Mouse (Mus musculus) CH12.LX (cell line): ENCODE data around the gene Rtl4. TPM values are rescaled to one million over a fixed set of nuclear protein-coding genes. Genes with fewer than 3 reads are reported as not detected.

Experiments used
- DNase-seq: peaks from one replicate; pipeline ENCODE4 v3.0.0-alpha.2; 2013; ENCODE audit errors: extremely low read depth
- H3K27ac ChIP-seq: 2 replicates; pipeline ENCODE4 v1.5.1; 2012; ENCODE audit warnings: low read depth, mild to moderate bottlenecking, control low read depth, moderate library complexity; ENCODE audit not compliant: insufficient read depth
- H3K27me3 ChIP-seq: replicated peaks from 2 replicates; pipeline ENCODE3; 2012; ENCODE audit warnings: inconsistent platforms
- H3K36me3 ChIP-seq, 2 experiments: replicated peaks in 1 of 2; 2 replicates each; pipeline versions ENCODE3 to v1.6.1; 2012; ENCODE audit warnings: inconsistent platforms in 1 of 2, low read length in 1 of 2, mild to moderate bottlenecking in 1 of 2, mixed read lengths in 1 of 2, moderate library complexity in 1 of 2; ENCODE audit not compliant: control insufficient read depth in 1 of 2, insufficient read depth in 1 of 2
- H3K4me1 ChIP-seq, 2 experiments: 2 replicates each; pipeline ENCODE4 v1.6.1; 2012; ENCODE audit warnings: inconsistent platforms in 1 of 2, moderate library complexity in 1 of 2; ENCODE audit not compliant: insufficient read depth in 2 of 2, control insufficient read depth in 1 of 2
- H3K4me2 ChIP-seq: 2 replicates; pipeline ENCODE4 v1.6.1; 2012; ENCODE audit warnings: low read depth, mild to moderate bottlenecking, control low read depth; ENCODE audit not compliant: poor library complexity, insufficient read depth, severe bottlenecking
- H3K4me3 ChIP-seq, 3 experiments: fragments of 150-350 bp in 1 of 3; sonication (generic) in 1 of 3; replicated peaks in 1 of 3; 2 replicates each; pipeline versions ENCODE3 to v1.5.1; 2011 to 2012; ENCODE audit warnings: low read depth in 2 of 3, low read length in 2 of 3, mild to moderate bottlenecking in 2 of 3, moderate library complexity in 2 of 3, control low read depth in 1 of 3, improper control_type of control experiment in 1 of 3, inconsistent platforms in 1 of 3, mixed read lengths in 1 of 3; ENCODE audit not compliant: poor library complexity in 1 of 3
- H3K79me2 ChIP-seq: replicated peaks from 2 replicates; pipeline ENCODE4 v1.6.1; 2012; ENCODE audit warnings: mild to moderate bottlenecking, moderate library complexity; ENCODE audit not compliant: control insufficient read depth, poor library complexity, insufficient read depth, severe bottlenecking; ENCODE audit errors: extremely low read depth
- H3K9ac ChIP-seq: 2 replicates; pipeline ENCODE4 v1.6.1; 2012; ENCODE audit warnings: low read depth, mild to moderate bottlenecking, control low read depth, moderate library complexity; ENCODE audit not compliant: insufficient read depth
- H3K9me3 ChIP-seq: replicated peaks from 2 replicates; pipeline ENCODE3; 2012; ENCODE audit warnings: low read length, inconsistent platforms, mixed read lengths
- BHLHE40 ChIP-seq: IDR thresholded peaks from 2 replicates; pipeline ENCODE4 v1.6.1; 2011; ENCODE audit warnings: mild to moderate bottlenecking, low read depth, low read length, improper control_type of control experiment
- CHD1 ChIP-seq: IDR thresholded peaks from 2 replicates; pipeline ENCODE4 v1.6.1; 2012; ENCODE audit warnings: low read depth, low read length, improper control_type of control experiment, inconsistent platforms
- CHD2 ChIP-seq: IDR thresholded peaks from 2 replicates; pipeline ENCODE4 v1.6.1; 2011; ENCODE audit warnings: low read length, improper control_type of control experiment
- E2F4 ChIP-seq: IDR thresholded peaks from 2 replicates; pipeline ENCODE4 v1.6.1; 2011; ENCODE audit warnings: low read depth, low read length, improper control_type of control experiment; ENCODE audit not compliant: insufficient replicate concordance
- ELF1 ChIP-seq: IDR thresholded peaks from 2 replicates; pipeline ENCODE4 v1.6.1; 2014; ENCODE audit warnings: low read depth, mild to moderate bottlenecking, inconsistent platforms, low read length, improper control_type of control experiment
- EP300 ChIP-seq: IDR thresholded peaks from 2 replicates; pipeline ENCODE4 v1.6.1; 2011; ENCODE audit warnings: low read length, improper control_type of control experiment
- GABPA ChIP-seq: IDR thresholded peaks from 2 replicates; pipeline ENCODE4 v1.6.1; 2012; ENCODE audit warnings: low read depth, low read length, improper control_type of control experiment, inconsistent platforms; ENCODE audit not compliant: insufficient replicate concordance
- IRF4 ChIP-seq: IDR thresholded peaks from 2 replicates; pipeline ENCODE4 v1.6.1; 2014; ENCODE audit warnings: low read depth, mild to moderate bottlenecking, inconsistent platforms, low read length, improper control_type of control experiment
- KAT2A ChIP-seq: IDR thresholded peaks from 2 replicates; pipeline ENCODE4 v1.6.1; 2012; ENCODE audit warnings: low read length, improper control_type of control experiment, inconsistent platforms; ENCODE audit not compliant: insufficient replicate concordance
- MAFK ChIP-seq: IDR thresholded peaks from 2 replicates; pipeline ENCODE4 v1.6.1; 2011; ENCODE audit warnings: low read length, improper control_type of control experiment; ENCODE audit not compliant: insufficient replicate concordance
- MAZ ChIP-seq: IDR thresholded peaks from 2 replicates; pipeline ENCODE4 v1.6.1; 2012; ENCODE audit warnings: low read depth, mild to moderate bottlenecking, inconsistent platforms, low read length, improper control_type of control experiment, moderate library complexity
- MXI1 ChIP-seq: IDR thresholded peaks from 2 replicates; pipeline ENCODE4 v1.6.1; 2011; ENCODE audit warnings: mild to moderate bottlenecking, low read depth, low read length, improper control_type of control experiment
- MYC ChIP-seq: IDR thresholded peaks from 2 replicates; pipeline ENCODE4 v1.6.1; 2011; ENCODE audit warnings: low read depth, mild to moderate bottlenecking, improper control_type of control experiment, low read length
- NELFE ChIP-seq: IDR thresholded peaks from 2 replicates; pipeline ENCODE4 v1.6.1; 2011; ENCODE audit warnings: low read depth, low read length, improper control_type of control experiment
- NRF1 ChIP-seq: IDR thresholded peaks from 2 replicates; pipeline ENCODE4 v1.6.1; 2014; ENCODE audit warnings: low read depth, mild to moderate bottlenecking, inconsistent platforms, low read length, improper control_type of control experiment, moderate library complexity
- USF2 ChIP-seq: conservative IDR thresholded peaks from 2 replicates; pipeline ENCODE4 v1.6.1; 2011; ENCODE audit warnings: low read depth, low read length, improper control_type of control experiment
- ZC3H11A ChIP-seq: IDR thresholded peaks from 2 replicates; pipeline ENCODE4 v1.6.1; 2012; ENCODE audit warnings: low read depth, mild to moderate bottlenecking, inconsistent platforms, low read length, improper control_type of control experiment
- ZKSCAN1 ChIP-seq: IDR thresholded peaks from 2 replicates; pipeline ENCODE4 v1.6.1; 2012; ENCODE audit warnings: low read depth, inconsistent platforms, low read length, improper control_type of control experiment, borderline replicate concordance
- dilution Hi-C: fragments of 300-500 bp; cut with MboI; formaldehyde crosslinking; loops from 2 replicates; pipeline ENCODE4 v1.14.3; 2020; ENCODE audit warnings: low sequenced_read_pairs; ENCODE audit not compliant: extremely low pct_unique_long_range_greater_than_20kb, extremely low pct_ligation_motif_present
- in situ Hi-C: fragments of 300-500 bp; cut with MboI; formaldehyde crosslinking; loops from 3 replicates; pipeline ENCODE4 v1.14.3; 2019; ENCODE audit warnings: low sequenced_read_pairs, low pct_ligation_motif_present, low pct_unique_long_range_greater_than_20kb, mixed read lengths
- polyA plus RNA-seq: library from polyadenylated mRNA; unstranded; fragments of >175 nt; gene quantifications from 2 replicates; pipeline ENCODE4 v1.2.1, GENCODE M21; 2012; ENCODE audit warnings: low read depth; ENCODE audit not compliant: insufficient read length
- total RNA-seq, 2 experiments: library from RNA; depleted of rRNA; stranded (reverse); fragments of 300-350 nt in 1 of 2; fragments of >200 nt in 1 of 2; gene quantifications; 2 replicates each; pipeline ENCODE4 v1.2.3; 2012 to 2014

Gene Rtl4
- total RNA-seq (2012; rRNA removed) (not detected in 2 replicates), total RNA-seq (2014; rRNA removed) (not detected in 2 replicates), polyA plus RNA-seq (not detected in 2 replicates)

DNA sequence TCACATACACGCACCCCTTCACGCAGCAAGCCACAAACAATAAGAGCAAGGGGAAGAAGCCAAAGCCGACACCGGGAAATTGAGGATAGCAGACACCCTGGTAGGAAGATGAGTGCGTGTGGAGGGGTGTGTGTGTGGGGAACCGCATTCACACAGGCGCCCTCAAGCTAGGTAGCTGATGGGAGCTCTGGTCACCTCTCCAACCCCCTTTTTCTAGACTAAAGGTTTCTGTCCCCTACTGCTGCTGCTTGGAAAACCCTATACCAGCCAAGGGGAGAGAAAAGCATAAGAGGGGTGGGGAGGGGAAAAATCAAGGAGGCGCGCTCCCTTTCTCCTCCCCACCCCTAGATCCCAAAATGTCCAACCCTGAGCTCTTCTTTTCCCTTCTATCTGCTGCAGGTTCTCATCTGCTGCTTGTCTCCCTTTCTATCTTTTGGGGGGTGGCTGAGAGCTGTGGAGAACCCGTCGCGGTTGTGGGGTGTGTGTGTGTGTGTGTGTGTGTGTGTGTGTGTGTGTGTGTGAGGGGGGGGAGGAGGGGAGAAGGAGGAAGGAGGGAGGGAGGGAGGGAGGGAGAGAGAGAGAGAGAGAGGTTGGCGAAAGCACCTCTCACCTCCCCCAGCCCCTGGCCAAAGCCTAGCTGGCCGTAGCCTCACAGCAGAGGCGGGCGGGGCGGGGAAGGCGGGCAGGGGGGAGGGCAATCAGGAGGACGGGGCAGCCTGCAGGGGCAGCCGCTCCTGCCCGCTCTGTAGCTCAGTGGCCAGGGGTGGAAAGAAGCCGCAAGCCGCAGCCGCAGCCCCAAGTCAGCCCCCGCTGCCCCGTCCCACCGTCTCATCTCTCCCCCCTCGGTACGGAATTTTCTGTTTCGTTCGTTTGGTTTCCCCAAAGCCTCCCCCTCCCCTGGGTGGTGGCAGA, at the start of gene Rtl4:
Gene Rtl4 (plus strand): TSS at position 701 of the 912 bp plus-strand sequence.
- DNase-seq = no peak
- H3K4me1 ChIP-seq = no peaks in the 10 kb centered on the region
- no peak within 1 kb of the TSS for H3K9ac ChIP-seq
- dilution Hi-C loops (no loop called here), in situ Hi-C loops (no loop called here)
- no peaks in the 10 kb centered on the region for H3K27me3 ChIP-seq
- H3K79me2 ChIP-seq = no peaks in the 10 kb centered on the region
- no peak within 1 kb of the TSS for H3K4me3 ChIP-seq
- H3K36me3 ChIP-seq = no peaks in the 10 kb centered on the region
- no peaks in the 10 kb centered on the region for H3K9me3 ChIP-seq
- no peak within 1 kb of the TSS for H3K4me2 ChIP-seq
- TF ChIP-seq MXI1 (no peak), ZC3H11A (no peak), ELF1 (no peak), E2F4 (no peak), GABPA (no peak), USF2 (no peak), MYC (no peak), CHD2 (no peak), NRF1 (no peak), ZKSCAN1 (no peak), CHD1 (no peak), MAFK (no peak), EP300 (no peak), IRF4 (no peak), KAT2A (no peak), NELFE (no peak)
- TF ChIP-seq, all 38 proteins: peak for 0
- no peak within 1 kb of the TSS for H3K27ac ChIP-seq

GRCm38 (mm10) chrX:144644756-144645155, 44.0 kb upstream of the Rtl4 start:
- in situ Hi-C loops = no loop called here
- no peak overlapping the region for H3K4me2 ChIP-seq
- no peak for TF ChIP-seq MAZ
- no peak for TF ChIP-seq ZKSCAN1
- no peak for TF ChIP-seq NRF1
- no peak for TF ChIP-seq BHLHE40
- TF ChIP-seq, all 38 proteins: peak for 0
- Histone ChIP-seq H3K9ac (no peak overlapping the region), H3K27ac (no peak overlapping the region), H3K4me1 (no peaks in the 10 kb centered on the region), H3K9me3 (no peaks in the 10 kb centered on the region), H3K36me3 (no peaks in the 10 kb centered on the region), H3K4me3 (no peak overlapping the region), H3K79me2 (no peaks in the 10 kb centered on the region), H3K27me3 (no peaks in the 10 kb centered on the region)
- DNase-seq = no peak
- dilution Hi-C loops = no loop called here
